In the genomic region with DNA sequence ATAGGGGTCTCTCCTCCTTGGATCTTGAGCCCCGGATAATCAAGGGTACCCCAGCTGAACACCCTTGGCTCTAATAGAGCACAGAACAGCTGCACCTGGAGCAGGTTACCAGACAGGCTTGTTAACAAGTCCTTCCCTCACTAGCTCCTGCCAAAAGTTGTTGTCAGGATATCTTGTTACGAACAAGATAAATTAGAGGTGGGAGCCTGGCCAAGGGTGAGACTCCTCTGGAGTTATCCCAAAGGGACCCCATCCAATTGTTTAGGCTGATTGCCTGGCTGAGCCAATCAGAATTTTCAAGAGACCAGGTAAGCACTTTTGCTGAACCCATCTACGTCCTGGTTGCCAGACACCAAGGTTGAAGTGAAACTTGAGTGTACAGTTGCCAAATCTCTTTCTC, we compare ENCODE assay signal across 11 mouse cellular contexts.
DNase-seq lines count a peak whose midpoint lies in the region; ATAC-seq and TF ChIP-seq lines count a peak whose summit lies in the region.
"Had no signal": no experiment of that assay in that cellular context is flagged by ENCODE, and none has a peak within 500 bp of the region (broad histone marks: within the 10 kb centered on the region; RNA-seq: fewer than 3 reads in every experiment).

No protein-coding gene starts in this region.

- no peak overlapping the region for H3K27ac ChIP-seq in forebrain, embryonic 16.5 days (ENCODE audit: low read length)
- H3K27ac ChIP-seq in forebrain, embryonic 10.5 days: no peak overlapping the region
- no peak overlapping the region for H3K27ac ChIP-seq in hindbrain, postnatal 0 days
- no peak overlapping the region for H3K27ac ChIP-seq in hindbrain, embryonic 12.5 days
- H3K27ac ChIP-seq in embryonic facial prominence, embryonic 15.5 days (replicated peaks): no peak overlapping the region
- H3K27ac ChIP-seq: liver, embryonic 13.5 days; midbrain, embryonic 13.5 days had no signal

- TF ChIP-seq CTCF in hindbrain, postnatal 0 days (IDR thresholded peaks at IDR 0.05; ENCODE audit: low read depth): no peak

- peaks cover 14% of the 10 kb centered on the region for H3K4me1 ChIP-seq in forebrain, embryonic 16.5 days (replicated peaks; ENCODE audit: control insufficient read depth, insufficient read depth, low read length)
- H3K4me1 ChIP-seq in forebrain, embryonic 10.5 days: no peaks in the 10 kb centered on the region; the same call in 1 of the 2 replicates
- H3K4me1 ChIP-seq in hindbrain, postnatal 0 days (ENCODE audit: insufficient read depth, low read length): no peaks in the 10 kb centered on the region
- H3K4me1 ChIP-seq in hindbrain, embryonic 12.5 days: no peaks in the 10 kb centered on the region
- H3K4me1 ChIP-seq in embryonic facial prominence, embryonic 15.5 days: peaks cover 3% of the 10 kb centered on the region; the same call in 1 of the 2 replicates
- H3K4me1 ChIP-seq: liver, embryonic 13.5 days; midbrain, embryonic 13.5 days had no signal

- H3K4me2 ChIP-seq in forebrain, embryonic 16.5 days (ENCODE audit: low read length): no peak overlapping the region
- no peak overlapping the region for H3K4me2 ChIP-seq in hindbrain, postnatal 0 days (ENCODE audit: low read depth, low read length)
- H3K4me2 ChIP-seq in hindbrain, embryonic 12.5 days (replicated peaks): no peak overlapping the region
- H3K4me2 ChIP-seq in embryonic facial prominence, embryonic 15.5 days (replicated peaks): no peak overlapping the region
- H3K4me2 ChIP-seq: liver, embryonic 13.5 days; midbrain, embryonic 13.5 days had no signal

- peak; percentile 30 for ATAC-seq in forebrain, embryonic 16.5 days
- ATAC-seq in hindbrain, postnatal 0 days: no peak
- ATAC-seq in hindbrain, embryonic 12.5 days (ENCODE audit: low FRiP score): no peak
- ATAC-seq in embryonic facial prominence, embryonic 15.5 days (ENCODE audit: insufficient number of reproducible peaks, low FRiP score, low TSS enrichment, low read depth): peak; percentile 54; the same call in 1 of the 2 replicates
- ATAC-seq: midbrain, embryonic 13.5 days had no signal

- WGBS in forebrain, embryonic 16.5 days: 41% methylated on average over 3 of the region's 3 CpGs
- 86% methylated on average over 3 of the region's 3 CpGs for WGBS in forebrain, embryonic 10.5 days
- WGBS in hindbrain, postnatal 0 days: 45% methylated on average over 3 of the region's 3 CpGs
- 81% methylated on average over 3 of the region's 3 CpGs for WGBS in hindbrain, embryonic 12.5 days
- 37% methylated on average over 3 of the region's 3 CpGs for WGBS in embryonic facial prominence, embryonic 15.5 days

- no peak overlapping the region for H3K4me3 ChIP-seq in forebrain, embryonic 16.5 days (replicated peaks; ENCODE audit: low read length)
- H3K4me3 ChIP-seq in forebrain, embryonic 10.5 days: no peak overlapping the region
- no peak overlapping the region for H3K4me3 ChIP-seq in hindbrain, postnatal 0 days (ENCODE audit: low read length)
- no peak overlapping the region for H3K4me3 ChIP-seq in hindbrain, embryonic 12.5 days
- H3K4me3 ChIP-seq in embryonic facial prominence, embryonic 15.5 days (replicated peaks): no peak overlapping the region
- H3K4me3 ChIP-seq: liver, embryonic 13.5 days; midbrain, embryonic 13.5 days had no signal

- H3K27me3 ChIP-seq in forebrain, embryonic 16.5 days (replicated peaks; ENCODE audit: control insufficient read depth, insufficient read depth, low read length): no peaks in the 10 kb centered on the region
- H3K27me3 ChIP-seq in forebrain, embryonic 10.5 days (ENCODE audit: poor library complexity, severe bottlenecking): no peaks in the 10 kb centered on the region
- no peaks in the 10 kb centered on the region for H3K27me3 ChIP-seq in hindbrain, postnatal 0 days (ENCODE audit: insufficient read depth, low read length)
- no peaks in the 10 kb centered on the region for H3K27me3 ChIP-seq in hindbrain, embryonic 12.5 days
- no peaks in the 10 kb centered on the region for H3K27me3 ChIP-seq in embryonic facial prominence, embryonic 15.5 days
- H3K27me3 ChIP-seq: liver, embryonic 13.5 days; midbrain, embryonic 13.5 days had no signal

- H3K9ac ChIP-seq in forebrain, embryonic 16.5 days (replicated peaks; ENCODE audit: low read depth, low read length): no peak overlapping the region
- no peak overlapping the region for H3K9ac ChIP-seq in hindbrain, postnatal 0 days (replicated peaks; ENCODE audit: low read length)
- H3K9ac ChIP-seq in hindbrain, embryonic 12.5 days: no peak overlapping the region
- no peak overlapping the region for H3K9ac ChIP-seq in embryonic facial prominence, embryonic 15.5 days
- H3K9ac ChIP-seq: liver, embryonic 13.5 days; midbrain, embryonic 13.5 days had no signal

- DNase-seq in forebrain, embryonic 10.5 days (ENCODE audit: extremely low spot score, low spot score): no peak
- peak; percentile 38 for DNase-seq in hindbrain, postnatal 0 days (ENCODE audit: low spot score)
- DNase-seq in Muller cell, postnatal 12 days (ENCODE audit: inconsistent ontology term): peak; percentile 35
- DNase-seq in kidney, postnatal 10 days: no peak
- DNase-seq: liver, embryonic 13.5 days; retina, postnatal 1 day; thymus, postnatal 14 days had no signal

- H3K36me3 ChIP-seq in forebrain, embryonic 16.5 days (ENCODE audit: control insufficient read depth, insufficient read depth): no peaks in the 10 kb centered on the region
- no peaks in the 10 kb centered on the region for H3K36me3 ChIP-seq in forebrain, embryonic 10.5 days (replicated peaks)
- H3K36me3 ChIP-seq in hindbrain, postnatal 0 days (ENCODE audit: insufficient read depth, low read length): no peaks in the 10 kb centered on the region
- H3K36me3 ChIP-seq in hindbrain, embryonic 12.5 days: no peaks in the 10 kb centered on the region
- no peaks in the 10 kb centered on the region for H3K36me3 ChIP-seq in embryonic facial prominence, embryonic 15.5 days
- H3K36me3 ChIP-seq: liver, embryonic 13.5 days; midbrain, embryonic 13.5 days had no signal

- peaks cover 5% of the 10 kb centered on the region for H3K9me3 ChIP-seq in forebrain, embryonic 16.5 days (ENCODE audit: control insufficient read depth, low read length)
- H3K9me3 ChIP-seq in forebrain, embryonic 10.5 days: peaks cover 12% of the 10 kb centered on the region; the same call in 1 of the 2 replicates
- H3K9me3 ChIP-seq in hindbrain, postnatal 0 days (ENCODE audit: low read length): 0 out of 2 replicates have a peak, but pooled peaks cover 2% of the 10 kb centered on the region
- H3K9me3 ChIP-seq in hindbrain, embryonic 12.5 days (replicated peaks): 0 out of 2 replicates have a peak, but pooled peaks cover 6% of the 10 kb centered on the region
- no peaks in the 10 kb centered on the region for H3K9me3 ChIP-seq in embryonic facial prominence, embryonic 15.5 days (replicated peaks)

Comparison
In these comparisons a context has a peak if more than half of its experiments do, and no peak if none do; other contexts are left out.
1. ATAC-seq: peak in forebrain, embryonic 16.5 days (single experiment) and embryonic facial prominence, embryonic 15.5 days (single experiment); none in hindbrain, postnatal 0 days (single experiment) and hindbrain, embryonic 12.5 days (single experiment).
2. DNase-seq: peak in hindbrain, postnatal 0 days (single experiment) and Muller cell, postnatal 12 days (single experiment); none in forebrain, embryonic 10.5 days (single experiment) and kidney, postnatal 10 days (single experiment).